Mouse (Mus musculus): ENCODE measurements around the gene Fam189b.

- no peak for TF ChIP-seq MAFK (IDR thresholded peaks at IDR 0.05; ENCODE audit: insufficient read depth, low read depth, low read length)
- peak; percentile 95 for TF ChIP-seq HCFC1 (IDR thresholded peaks at IDR 0.05; ENCODE audit: borderline replicate concordance, insufficient read depth, low read length)
Measured at GRCm38 (mm10) chr3:89202253-89203141, 19.6 kb downstream of the Fam189b start, which contains the start of gene Gba.

Measured in ES-E14 (cell line).